Mouse (Mus musculus) bone marrow macrophage, adult 2 months (primary cell): ENCODE data around the gene Ptar1.

Source experiments
- CTCF ChIP-seq: IDR thresholded peaks from 2 replicates; pipeline ENCODE4 v1.5.1; 2012; ENCODE audit warnings: low read depth, mild to moderate bottlenecking, low read length, moderate library complexity
- POLR2A ChIP-seq: IDR thresholded peaks from 2 replicates; pipeline ENCODE4 v1.6.1; 2012; ENCODE audit warnings: mild to moderate bottlenecking, low read depth, low read length, borderline replicate concordance

- TF ChIP-seq POLR2A (no peak), CTCF (no peak)
Measured at GRCm38 (mm10) chr19:23699131-23699530, 11.9 kb downstream of the Ptar1 start.
